Mouse (Mus musculus) midbrain, embryonic 16.5 days (tissue): ENCODE results near the gene Pxn. TPM values are rescaled to one million over a fixed set of nuclear protein-coding genes. Genes with fewer than 3 reads are reported as not detected.

Experiments
- ATAC-seq: fragments of 200-750 bp; cut with Nextera tagmentation; 2 replicates; pipeline ENCODE4 v1.8.0; 2017; ENCODE audit warnings: moderate TSS enrichment
- H3K27ac ChIP-seq: fragments of 300-500 bp; sonication (generic); 2 replicates; pipeline ENCODE4 v1.5.1; 2014; ENCODE audit warnings: mild to moderate bottlenecking, low read length, mixed read lengths
- H3K27me3 ChIP-seq: fragments of 300-500 bp; sonication (generic); 2 replicates; pipeline ENCODE4 v1.6.1; 2014; ENCODE audit warnings: low read depth, low read length, mixed read lengths; ENCODE audit not compliant: control insufficient read depth, insufficient read depth
- H3K36me3 ChIP-seq: fragments of 300-500 bp; sonication (generic); 2 replicates; pipeline ENCODE4 v1.6.1; 2014; ENCODE audit warnings: mild to moderate bottlenecking, low read length, moderate library complexity, mixed read lengths; ENCODE audit not compliant: control insufficient read depth, insufficient read depth
- H3K4me1 ChIP-seq: fragments of 300-500 bp; sonication (generic); 2 replicates; pipeline ENCODE4 v1.6.1; 2014; ENCODE audit warnings: mild to moderate bottlenecking, low read length, mixed read lengths; ENCODE audit not compliant: control insufficient read depth, insufficient read depth
- H3K4me2 ChIP-seq: fragments of 300-500 bp; sonication (generic); 2 replicates; pipeline ENCODE4 v1.6.1; 2014; ENCODE audit warnings: mild to moderate bottlenecking, low read length, mixed read lengths
- H3K4me3 ChIP-seq: fragments of 300-500 bp; sonication (generic); 2 replicates; pipeline ENCODE4 v1.5.1; 2014; ENCODE audit warnings: low read depth, mild to moderate bottlenecking, low read length, moderate library complexity, mixed read lengths
- H3K9ac ChIP-seq: fragments of 300-500 bp; sonication (generic); 2 replicates; pipeline ENCODE4 v1.6.1; 2014; ENCODE audit warnings: low read depth, low read length, mixed read lengths
- H3K9me3 ChIP-seq: fragments of 300-500 bp; sonication (generic); replicated peaks from 2 replicates; pipeline ENCODE4 v1.6.1; 2014; ENCODE audit warnings: mild to moderate bottlenecking, low read length, mixed read lengths; ENCODE audit not compliant: control insufficient read depth, poor library complexity, severe bottlenecking
- WGBS: fragments of 180-500 bp; shearing (Covaris S2); extraction: QIAGEN DNeasy Blood & Tissue Kit; methylation state at CpG from one replicate; pipeline ENCODE4 v1.1.7; 2014; 5-methylcytosine and 5-hydroxymethylcytosine counted together
- polyA plus RNA-seq: library from polyadenylated mRNA; unstranded; fragments of >200 nt; fragmentation: Nextera tagmentation; extraction: Ambion mirVana; gene quantifications from 2 replicates; pipeline ENCODE4 v1.2.1, GENCODE M21; 2015

Gene Pxn
- polyA plus RNA-seq, 1 experiment from 2014 or later = 18.3 TPM

DNA sequence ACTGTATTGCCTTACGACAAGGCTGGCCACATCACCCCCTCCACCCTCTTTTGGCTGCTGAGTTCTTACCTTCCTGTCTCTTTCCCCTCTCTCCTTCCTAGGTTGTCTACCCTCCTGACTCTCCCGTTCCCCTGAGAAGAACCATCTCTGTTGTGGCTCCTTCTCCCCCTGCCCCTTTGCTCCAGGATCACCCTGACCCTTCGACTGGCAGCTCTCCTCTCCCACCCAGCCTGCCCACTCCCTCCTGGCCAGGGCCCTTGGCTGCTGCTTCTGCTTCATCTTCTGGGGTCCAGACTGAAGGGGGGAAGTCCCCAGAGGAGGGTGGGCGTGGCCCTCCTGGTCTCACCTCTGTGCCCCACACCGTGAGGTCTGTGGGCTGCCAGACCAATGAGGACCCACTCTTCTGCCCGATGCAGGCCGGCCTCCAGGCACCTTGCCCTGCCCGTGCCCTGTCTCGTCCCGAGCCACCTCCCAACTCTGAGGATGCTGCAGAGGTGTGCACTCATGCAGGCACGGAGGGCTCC, 44.1 kb downstream of the Pxn start:
- WGBS = 89% methylated on average over 11 of the region's 11 CpGs
- Histone ChIP-seq H3K36me3 (peaks cover 9% of the 10 kb centered on the region; the same call in 1 of the 2 replicates), H3K4me2 (no peak overlapping the region)

DNA sequence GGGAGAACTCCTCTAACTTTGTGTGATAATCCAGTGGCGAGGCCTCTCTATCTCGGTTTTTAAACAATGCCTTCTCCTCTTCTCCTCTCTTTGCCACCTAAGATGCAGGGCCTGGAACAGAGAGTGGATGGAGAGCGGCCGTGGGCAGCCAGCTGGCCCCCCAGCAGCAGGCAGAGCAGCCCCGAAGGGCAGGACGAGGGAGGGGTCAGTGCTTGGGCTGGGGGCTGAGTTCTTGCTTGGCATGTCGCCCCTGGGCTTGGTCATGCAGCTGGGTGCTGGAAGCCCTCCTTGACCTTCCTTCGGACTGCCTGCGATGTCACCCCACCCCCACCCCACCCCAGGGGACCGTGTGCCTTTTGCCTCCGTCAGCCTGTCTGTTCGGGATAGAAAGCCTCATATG, 44.9 kb downstream of the Pxn start:
- Histone ChIP-seq H3K9ac (no peak overlapping the region), H3K36me3 (peaks cover 9% of the 10 kb centered on the region; the same call in 1 of the 2 replicates), H3K4me3 (no peak overlapping the region), H3K4me2 (no peak overlapping the region), H3K27ac (no peak overlapping the region), H3K27me3 (no peaks in the 10 kb centered on the region), H3K4me1 (no peaks in the 10 kb centered on the region), H3K9me3 (no peaks in the 10 kb centered on the region)
- ATAC-seq = no peak
- WGBS = 73% methylated on average over 12 of the region's 12 CpGs

More for the DNA sequence above, 44.1 kb downstream of the Pxn start:
- ATAC-seq = no peak
- no peak overlapping the region for H3K9ac ChIP-seq
- no peaks in the 10 kb centered on the region for H3K4me1 ChIP-seq
- H3K27ac ChIP-seq = no peak overlapping the region
- no peaks in the 10 kb centered on the region for H3K27me3 ChIP-seq
- H3K9me3 ChIP-seq = no peaks in the 10 kb centered on the region
- no peak overlapping the region for H3K4me3 ChIP-seq

DNA sequence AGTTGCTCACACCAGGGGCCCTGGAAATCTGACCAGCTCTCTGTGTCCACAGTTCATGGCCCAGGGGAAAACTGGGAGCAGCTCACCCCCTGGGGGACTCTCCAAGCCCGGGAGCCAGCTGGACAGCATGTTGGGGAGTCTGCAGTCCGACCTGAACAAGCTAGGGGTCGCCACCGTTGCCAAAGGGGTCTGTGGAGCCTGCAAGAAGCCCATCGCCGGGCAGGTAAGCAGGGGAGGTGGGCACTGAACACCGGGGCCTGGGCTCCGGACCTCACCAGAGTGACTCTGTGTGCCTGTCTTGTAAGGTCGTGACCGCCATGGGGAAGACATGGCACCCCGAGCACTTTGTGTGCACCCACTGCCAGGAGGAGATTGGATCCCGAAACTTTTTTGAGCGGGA, 45.3 kb downstream of the Pxn start:
- ATAC-seq = no peak
- Histone ChIP-seq H3K4me2 (no peak overlapping the region), H3K9ac (no peak overlapping the region), H3K4me1 (no peaks in the 10 kb centered on the region), H3K27ac (no peak overlapping the region), H3K27me3 (no peaks in the 10 kb centered on the region), H3K4me3 (no peak overlapping the region), H3K36me3 (peaks cover 9% of the 10 kb centered on the region; the same call in 1 of the 2 replicates), H3K9me3 (no peaks in the 10 kb centered on the region)
- WGBS = 81% methylated on average over 13 of the region's 13 CpGs

DNA sequence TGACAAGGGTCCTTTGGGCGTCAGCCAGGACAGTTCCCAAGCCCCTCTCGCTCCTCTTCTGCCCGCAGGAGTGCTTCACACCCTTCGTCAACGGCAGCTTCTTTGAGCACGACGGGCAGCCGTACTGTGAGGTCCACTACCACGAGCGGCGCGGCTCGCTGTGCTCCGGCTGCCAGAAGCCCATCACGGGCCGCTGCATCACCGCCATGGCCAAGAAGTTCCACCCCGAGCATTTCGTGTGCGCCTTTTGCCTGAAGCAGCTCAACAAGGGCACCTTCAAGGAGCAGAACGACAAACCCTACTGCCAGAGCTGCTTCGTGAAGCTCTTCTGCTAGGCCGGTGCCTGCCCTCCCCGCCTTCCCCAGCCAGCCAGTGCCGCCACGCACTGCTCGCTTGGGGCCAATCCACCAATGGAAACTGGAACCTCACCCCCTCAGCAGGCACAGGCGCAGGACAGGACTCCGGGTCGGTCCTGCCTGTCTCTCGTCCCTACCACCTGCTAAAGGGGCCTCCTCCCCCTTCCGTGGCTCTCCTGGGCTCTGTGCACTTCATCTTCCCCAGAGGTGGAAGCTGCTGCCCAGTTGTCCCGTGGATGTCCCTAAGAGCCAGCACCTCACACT, 47.4 kb downstream of the Pxn start:
- Histone ChIP-seq H3K27me3 (no peaks in the 10 kb centered on the region), H3K4me1 (no peaks in the 10 kb centered on the region), H3K9ac (no peak overlapping the region), H3K36me3 (peaks cover 9% of the 10 kb centered on the region; the same call in 1 of the 2 replicates), H3K27ac (no peak overlapping the region), H3K4me3 (no peak overlapping the region), H3K9me3 (no peaks in the 10 kb centered on the region), H3K4me2 (no peak overlapping the region)
- no peak for ATAC-seq
- WGBS = 88% methylated on average over 33 of the region's 33 CpGs

DNA sequence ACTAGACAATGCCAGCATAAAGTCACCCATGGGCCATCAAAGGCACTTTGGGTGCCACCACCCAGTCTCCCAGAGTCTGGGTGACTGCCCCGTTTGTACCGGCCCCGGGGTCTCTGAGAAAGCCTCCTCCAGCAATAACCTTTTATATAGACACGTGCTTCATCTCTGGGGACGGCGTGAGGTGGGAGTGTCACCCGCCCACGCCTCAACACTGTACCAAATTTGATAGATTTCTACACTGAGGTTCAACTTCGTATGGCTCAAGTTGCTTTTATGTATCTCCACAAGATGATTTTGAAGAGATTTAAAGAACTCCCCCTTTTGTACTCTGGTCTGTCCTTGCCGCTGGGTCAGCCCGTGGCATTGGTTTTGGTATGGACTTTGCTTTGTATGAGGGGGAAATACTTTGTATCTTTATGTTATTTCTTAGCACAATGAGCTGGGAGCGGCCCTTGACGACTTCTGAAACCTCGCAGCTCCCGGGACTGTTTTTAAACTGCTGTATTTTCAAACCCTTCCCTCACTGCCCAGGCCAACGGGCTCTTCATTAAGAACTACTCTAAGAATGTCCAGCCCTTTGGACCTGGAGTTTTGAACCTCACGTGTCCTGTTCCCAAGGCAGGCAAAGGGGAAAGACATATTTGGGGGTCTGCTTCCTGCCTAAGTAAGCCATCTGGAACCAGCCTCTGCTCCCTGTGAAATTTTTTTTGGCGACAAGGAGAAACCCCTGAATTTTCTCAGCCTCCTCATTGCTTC, 48.2 kb downstream of the Pxn start:
- H3K36me3 ChIP-seq = peaks cover 9% of the 10 kb centered on the region; the same call in 1 of the 2 replicates
- 90% methylated on average over 18 of the region's 18 CpGs for WGBS
- no peaks in the 10 kb centered on the region for H3K4me1 ChIP-seq

DNA sequence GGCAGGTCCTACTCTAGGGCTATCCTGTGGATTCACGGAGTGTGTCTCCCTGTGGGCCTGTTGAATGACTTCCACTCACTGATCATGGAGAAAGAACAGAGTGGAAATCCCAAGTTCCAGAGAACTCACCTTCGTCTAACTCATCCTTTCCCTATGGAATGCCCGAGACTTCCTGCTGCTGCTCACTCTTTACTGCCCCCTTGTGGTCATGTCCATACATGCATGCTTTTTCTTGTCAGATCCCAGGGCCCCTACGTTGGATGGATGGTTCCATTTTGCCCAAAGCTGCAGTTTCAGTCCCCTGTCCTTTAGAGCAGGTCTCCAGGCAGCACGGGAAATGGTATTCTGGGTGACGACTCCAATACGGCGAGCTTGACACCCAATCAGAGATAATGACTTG, 49.7 kb downstream of the Pxn start:
- H3K27me3 ChIP-seq = no peaks in the 10 kb centered on the region
- no peak for ATAC-seq
- H3K4me3 ChIP-seq = no peak overlapping the region
- whole genome bisulfite sequencing = 9% methylated on average over 8 of the region's 8 CpGs
- peaks cover 11% of the 10 kb centered on the region for H3K4me1 ChIP-seq
- no peak overlapping the region for H3K9ac ChIP-seq
- H3K27ac ChIP-seq = no peak overlapping the region
- H3K36me3 ChIP-seq = peaks cover 9% of the 10 kb centered on the region; the same call in 1 of the 2 replicates
- no peaks in the 10 kb centered on the region for H3K9me3 ChIP-seq
- H3K4me2 ChIP-seq = no peak overlapping the region

More for the DNA sequence above, 48.2 kb downstream of the Pxn start:
- no peak for ATAC-seq
- no peaks in the 10 kb centered on the region for H3K27me3 ChIP-seq
- no peaks in the 10 kb centered on the region for H3K9me3 ChIP-seq
- H3K9ac ChIP-seq = no peak overlapping the region
- no peak overlapping the region for H3K4me2 ChIP-seq
- H3K27ac ChIP-seq = no peak overlapping the region
- H3K4me3 ChIP-seq = no peak overlapping the region

DNA sequence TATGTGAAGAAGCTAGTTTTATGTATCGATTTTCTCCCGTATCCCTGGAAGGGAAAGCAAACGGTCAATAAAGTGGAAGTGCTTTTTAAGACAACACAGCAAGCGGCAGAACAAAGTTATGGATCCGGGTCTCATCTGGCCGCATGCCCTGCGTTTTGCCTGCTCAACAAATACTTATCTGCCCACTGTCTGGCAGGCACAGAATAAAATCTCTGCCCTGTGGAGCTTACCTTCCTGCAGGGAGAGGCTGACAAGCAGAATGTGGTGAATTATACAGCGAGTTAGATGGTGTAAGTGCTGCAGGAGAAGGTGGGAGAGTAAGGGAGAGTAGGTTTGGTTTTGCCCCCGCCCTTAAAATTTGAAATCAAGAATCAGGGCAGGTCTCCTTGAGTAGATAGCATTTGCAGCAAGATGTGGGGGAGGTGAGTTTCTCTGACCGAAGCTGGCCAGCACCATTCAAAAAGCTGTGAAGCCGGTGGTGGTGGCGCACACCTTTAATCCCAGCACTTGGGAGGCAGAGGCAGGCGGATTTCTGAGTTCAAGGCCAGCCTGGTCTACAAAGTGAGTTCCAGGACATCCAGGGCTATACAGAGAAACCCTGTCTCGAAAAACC, 51.8 kb downstream of the Pxn start:
- no peak for ATAC-seq
- no peak overlapping the region for H3K9ac ChIP-seq
- H3K27ac ChIP-seq = no peak overlapping the region
- H3K9me3 ChIP-seq = no peaks in the 10 kb centered on the region
- H3K27me3 ChIP-seq = no peaks in the 10 kb centered on the region
- H3K4me2 ChIP-seq = no peak overlapping the region
- 90% methylated on average over 14 of the region's 14 CpGs for WGBS
- peaks cover 9% of the 10 kb centered on the region for H3K36me3 ChIP-seq
- peaks cover 11% of the 10 kb centered on the region for H3K4me1 ChIP-seq
- no peak overlapping the region for H3K4me3 ChIP-seq

DNA sequence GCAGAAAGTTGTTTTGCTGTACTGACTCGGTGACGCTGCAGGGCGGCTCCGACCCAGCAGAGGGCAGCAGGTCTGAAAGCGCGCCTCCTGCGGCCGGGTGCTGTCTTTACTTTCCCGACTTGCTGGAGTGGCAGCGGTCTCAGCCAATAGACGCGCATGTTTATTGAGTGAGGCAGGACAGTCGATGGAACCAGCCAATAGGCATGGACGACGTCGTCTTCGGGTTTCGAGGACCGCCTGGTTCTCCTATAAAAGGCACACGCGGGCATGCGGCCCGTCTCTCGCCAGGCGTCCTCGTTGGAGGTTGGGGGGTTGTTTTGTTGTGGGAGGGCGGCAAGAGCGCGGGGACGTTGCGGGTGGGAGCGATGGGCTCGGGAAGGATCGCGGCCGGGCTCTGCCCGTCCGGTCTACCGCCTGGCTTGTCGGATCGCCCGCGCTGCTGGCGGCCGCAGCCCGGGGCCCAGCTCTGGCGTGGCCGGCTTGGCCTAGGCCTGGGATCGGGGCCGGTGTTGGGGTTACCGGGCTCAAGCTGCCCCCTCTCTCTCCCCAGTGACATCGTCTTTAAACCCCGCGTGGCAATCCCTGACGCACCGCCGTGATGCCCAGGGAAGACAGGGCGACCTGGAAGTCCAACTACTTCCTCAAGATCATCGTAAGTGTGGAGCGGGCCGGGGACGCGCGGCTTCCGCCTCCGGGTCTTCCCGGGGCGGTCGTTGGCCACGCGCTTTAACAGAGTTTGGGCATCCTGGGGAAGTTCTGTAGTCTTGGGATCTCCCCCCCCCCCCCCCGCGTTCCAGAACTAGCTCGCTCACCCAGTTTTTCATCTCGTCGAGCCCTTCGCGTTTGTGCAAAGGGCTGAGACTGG, 53.0 kb downstream of the Pxn start, which contains the start of gene Rplp0:
Gene Rplp0, plus strand, starts transcription at position 231 of the 865 bp plus-strand sequence.
- H3K9me3 ChIP-seq = no peaks in the 10 kb centered on the region
- no peaks in the 10 kb centered on the region for H3K27me3 ChIP-seq
- ATAC-seq = peak; percentile 99
- peak within 1 kb of the TSS; percentile 98 for H3K9ac ChIP-seq
- WGBS = under 1% methylated on average over 76 of the region's 78 CpGs
- H3K4me3 ChIP-seq = peak within 1 kb of the TSS; percentile 88
- peaks cover 11% of the 10 kb centered on the region for H3K4me1 ChIP-seq
- H3K4me2 ChIP-seq = peak within 1 kb of the TSS; percentile 79
- H3K36me3 ChIP-seq = peaks cover 11% of the 10 kb centered on the region
- H3K27ac ChIP-seq = peak within 1 kb of the TSS; percentile 86
